Mouse (Mus musculus): Measurements from ENCODE around the gene Fam129a.

GRCm38 (mm10) chr1:151720566-151720965 is 149.6 kb downstream of the Fam129a start:
- TF ChIP-seq POLR2A (IDR thresholded peaks at IDR 0.05; ENCODE audit: low read depth, low read length), result no peak
- no peak for TF ChIP-seq CTCF (conservative IDR thresholded peaks at IDR 0.05; ENCODE audit: insufficient read depth, insufficient read length, low read depth, low read length)
